32 mouse cellular contexts compared by ENCODE assay signal in the genomic region with DNA sequence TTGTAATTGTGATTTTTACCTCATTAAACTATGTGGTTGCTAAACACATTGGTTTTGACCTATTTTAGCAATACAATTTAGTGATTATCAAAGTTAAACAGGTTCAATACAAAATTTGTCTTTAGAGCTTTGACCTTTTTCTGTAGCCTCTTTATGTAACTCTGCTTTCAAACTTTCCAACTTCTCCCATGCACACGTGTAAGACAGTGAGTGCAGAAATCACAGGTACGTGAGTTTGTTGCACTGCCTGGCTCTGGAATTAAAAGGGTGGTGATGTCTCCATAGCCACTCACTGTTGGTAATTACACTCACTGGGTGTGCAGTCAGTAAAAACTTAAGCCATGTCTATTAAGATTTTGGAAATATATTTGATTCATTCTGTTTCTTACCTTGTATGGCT.
"Had no signal": no experiment of that assay in that cellular context is flagged by ENCODE, and none has a peak within 500 bp of the region (broad histone marks: within the 10 kb centered on the region; RNA-seq: fewer than 3 reads in every experiment).

No protein-coding gene starts in this region.

- H3K27me3 ChIP-seq: heart, embryonic 12.5 days; heart, embryonic 13.5 days; heart, embryonic 15.5 days; hindbrain, embryonic 12.5 days; hindbrain, embryonic 13.5 days; hindbrain, embryonic 15.5 days; intestine, embryonic 15.5 days; kidney, embryonic 15.5 days had no signal

- H3K4me2 ChIP-seq: heart, embryonic 11.5 days; heart, embryonic 12.5 days; heart, embryonic 13.5 days; heart, embryonic 15.5 days; hindbrain, embryonic 12.5 days; hindbrain, embryonic 13.5 days; hindbrain, embryonic 14.5 days; hindbrain, embryonic 15.5 days; intestine, embryonic 15.5 days; kidney, embryonic 15.5 days had no signal

- H3K4me1 ChIP-seq: kidney, embryonic 15.5 days had no signal

- DNase-seq: heart, adult 2 months; heart, postnatal 10 days; heart, postnatal 14 days; heart, postnatal 36 days; heart, postnatal 4 days; kidney, adult 11 months; kidney, adult 18-20 months; kidney, adult 2 months; kidney, adult 8-10 months; kidney, adult 9 months; kidney, postnatal 10 days; kidney, postnatal 14 days; kidney, postnatal 25 days; kidney, postnatal 36 days; kidney, postnatal 4 days had no signal

- H3K9ac ChIP-seq: heart, embryonic 12.5 days; heart, embryonic 13.5 days; heart, embryonic 15.5 days; hindbrain, embryonic 12.5 days; hindbrain, embryonic 13.5 days; hindbrain, embryonic 14.5 days; hindbrain, embryonic 15.5 days; intestine, embryonic 15.5 days; kidney, embryonic 15.5 days had no signal

- H3K27ac ChIP-seq: heart, adult 2 months; heart, embryonic 10.5 days; heart, embryonic 13.5 days; heart, embryonic 15.5 days; hindbrain, embryonic 10.5 days; hindbrain, embryonic 12.5 days; hindbrain, embryonic 14.5 days; hindbrain, embryonic 15.5 days; intestine, embryonic 15.5 days; kidney, embryonic 15.5 days; kidney, postnatal 0 days had no signal

- H3K9me3 ChIP-seq: heart, embryonic 10.5 days; heart, embryonic 12.5 days; heart, embryonic 13.5 days; heart, embryonic 15.5 days; hindbrain, embryonic 10.5 days; hindbrain, embryonic 12.5 days; hindbrain, embryonic 13.5 days; hindbrain, embryonic 15.5 days; intestine, embryonic 15.5 days; kidney, embryonic 15.5 days had no signal

- H3K4me3 ChIP-seq: heart, adult 2 months; heart, embryonic 10.5 days; heart, embryonic 12.5 days; heart, embryonic 13.5 days; heart, embryonic 15.5 days; hindbrain, embryonic 10.5 days; hindbrain, embryonic 12.5 days; hindbrain, embryonic 13.5 days; hindbrain, embryonic 15.5 days; intestine, embryonic 15.5 days; kidney, embryonic 15.5 days had no signal

- H3K36me3 ChIP-seq: heart, embryonic 10.5 days; heart, embryonic 12.5 days; heart, embryonic 15.5 days; hindbrain, embryonic 10.5 days; hindbrain, embryonic 13.5 days; hindbrain, embryonic 15.5 days; intestine, embryonic 15.5 days had no signal

- ATAC-seq: hindbrain, postnatal 0 days; inflammation-experienced regulatory T-cells, adult 6 months; intestine, embryonic 15.5 days; intestine, embryonic 16.5 days; intestine, postnatal 0 days had no signal
